Mouse (Mus musculus) neutrophil, adult 5-6 weeks (primary cell): Measurements from ENCODE around the gene Mrnip. TPM values are rescaled to one million over a fixed set of nuclear protein-coding genes. Genes with fewer than 3 reads are reported as not detected.

Source experiments
- ATAC-seq: fragments of 151-379, 151-347 bp; 2 replicates; pipeline ENCODE4 v1.8.0; 2017; ENCODE audit warnings: mild to moderate bottlenecking, moderate TSS enrichment; ENCODE audit not compliant: insufficient number of reproducible peaks, poor library complexity, low FRiP score, severe bottlenecking; ENCODE audit errors: extremely low read depth
- total RNA-seq: library from RNA; stranded (forward); fragments of 200-1000 nt; gene quantifications from 2 replicates; pipeline ENCODE4 v1.2.3, GENCODE M21; 2017

The Mrnip gene
- total RNA-seq, 1 experiment from 2014 or later: 2.9 TPM

GRCm38 (mm10) chr11:50155785-50156184 is 18.5 kb upstream of the Mrnip start:
- ATAC-seq: no peak

GRCm38 (mm10) chr11:50156725-50157258 is 17.5 kb upstream of the Mrnip start:
- ATAC-seq: no peak

DNA sequence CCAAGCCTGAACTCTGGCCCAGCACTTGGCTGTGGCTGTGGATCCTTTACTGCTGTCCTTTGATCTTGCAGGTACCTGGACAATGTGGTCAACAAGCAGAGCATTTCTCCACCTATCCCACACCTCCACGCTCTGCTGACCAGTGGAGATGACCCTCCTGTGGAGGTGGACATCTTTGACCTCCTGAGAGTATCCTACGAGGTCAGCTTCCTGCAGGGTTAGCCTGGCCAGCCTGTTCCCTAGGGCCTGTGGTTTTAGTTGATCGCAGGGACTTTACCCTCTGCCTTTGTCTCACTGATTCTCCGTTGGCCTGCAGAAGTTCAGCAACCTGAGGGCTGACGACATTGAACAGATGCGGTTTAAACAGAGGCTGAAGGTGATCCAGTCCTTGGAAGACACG is 15.9 kb upstream of the Mrnip start:
- ATAC-seq: no peak

DNA sequence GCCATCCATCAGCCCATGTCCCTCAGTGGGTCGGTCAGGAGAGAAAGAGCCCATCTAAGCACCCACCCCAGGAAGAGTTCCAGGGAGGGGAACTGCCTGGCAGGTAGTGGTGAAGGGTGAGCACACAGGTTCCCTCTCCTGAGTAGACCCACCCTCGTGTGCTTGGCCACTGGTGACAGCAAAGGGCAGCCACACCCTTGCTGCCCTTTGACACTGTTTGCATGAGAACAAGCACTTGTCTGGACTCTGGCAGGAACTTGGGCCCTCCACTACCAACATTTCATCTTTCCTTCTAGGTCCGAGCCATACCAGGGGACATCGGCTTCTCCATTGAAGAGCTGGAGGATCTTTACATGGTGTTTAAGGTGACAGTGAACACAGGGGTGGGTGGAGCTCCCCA is 14.9 kb upstream of the Mrnip start:
- no peak for ATAC-seq

GRCm38 (mm10) chr11:50161578-50162304 is 12.5 kb upstream of the Mrnip start:
- ATAC-seq: peak; percentile 67

DNA sequence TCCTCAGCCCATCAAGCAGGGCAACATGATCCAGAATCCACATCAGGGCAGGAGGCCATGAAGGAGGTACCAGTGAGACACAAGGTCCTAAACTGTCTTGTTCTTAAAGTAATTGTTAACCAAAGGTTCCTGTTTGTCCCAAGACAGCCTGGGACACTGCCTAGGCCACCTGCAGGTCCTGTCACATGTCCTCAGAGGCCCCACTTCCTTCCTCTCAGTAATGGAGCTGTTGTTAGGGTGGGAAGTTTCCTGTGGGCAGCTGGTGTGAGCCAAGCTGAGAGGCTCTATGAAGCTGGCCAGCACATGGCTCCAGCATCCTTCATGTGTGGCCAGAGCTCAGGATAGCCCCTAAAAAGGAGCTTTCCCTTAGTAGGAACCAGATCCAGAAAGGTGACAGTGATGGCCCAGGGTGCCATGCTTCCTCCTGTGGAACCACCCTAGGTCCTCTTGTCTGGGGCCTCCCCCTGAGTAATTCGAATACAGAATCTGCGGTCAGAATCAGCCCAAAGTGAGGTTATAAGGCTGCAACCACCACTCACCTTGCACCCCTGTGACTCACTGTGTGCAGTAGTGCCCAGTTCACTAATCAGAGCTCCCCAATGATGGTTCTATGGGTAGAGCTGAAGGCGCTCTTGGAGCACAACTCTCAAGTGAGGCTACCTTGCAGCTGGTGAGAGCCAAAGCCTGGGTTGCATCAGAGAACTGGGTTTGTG is 11.8 kb upstream of the Mrnip start:
- ATAC-seq: no peak

GRCm38 (mm10) chr11:50168352-50168751 is 5.9 kb upstream of the Mrnip start:
- ATAC-seq: no peak

- ATAC-seq: peak; percentile 99
Measured at GRCm38 (mm10) chr11:50174730-50175187, 515 bp downstream of the Mrnip start.

DNA sequence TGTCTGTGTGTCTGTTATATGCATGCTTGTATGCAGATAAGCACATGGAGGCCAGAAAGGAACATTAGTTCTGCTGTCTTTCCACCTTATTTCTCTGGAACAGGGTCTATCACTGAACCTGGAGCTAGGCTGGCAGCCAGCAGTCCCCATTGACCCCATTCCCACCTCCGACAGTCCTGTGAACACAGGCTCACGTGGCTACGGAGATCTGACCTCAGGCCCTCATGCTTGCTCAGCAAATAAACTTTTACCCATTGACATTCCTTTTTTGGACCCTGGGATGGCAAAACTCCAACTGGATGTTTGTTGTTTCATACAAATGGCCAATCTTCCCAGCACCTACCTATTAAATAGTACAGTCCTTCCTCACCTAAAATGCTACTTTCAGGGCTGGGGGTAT is 2.1 kb downstream of the Mrnip start:
- ATAC-seq: no peak

DNA sequence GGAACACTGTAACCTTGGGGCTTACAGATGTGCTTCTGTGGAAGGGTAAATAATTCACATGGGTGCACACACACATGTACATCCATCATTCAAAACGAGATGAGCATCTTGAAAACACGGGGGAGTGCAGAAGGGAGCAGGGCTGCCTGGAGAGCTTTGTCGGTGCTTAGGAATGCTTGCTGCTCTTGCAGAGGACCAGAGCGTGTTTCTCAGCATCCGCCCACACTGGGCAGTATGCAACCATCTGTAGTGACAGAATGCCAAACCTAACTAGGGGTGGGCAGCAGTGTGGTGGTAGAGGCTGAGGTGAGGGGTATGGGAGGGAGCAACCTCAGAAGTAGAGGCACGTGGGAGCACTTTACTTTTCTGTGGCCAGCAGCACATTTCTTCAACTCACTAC is 2.9 kb downstream of the Mrnip start:
- no peak for ATAC-seq

DNA sequence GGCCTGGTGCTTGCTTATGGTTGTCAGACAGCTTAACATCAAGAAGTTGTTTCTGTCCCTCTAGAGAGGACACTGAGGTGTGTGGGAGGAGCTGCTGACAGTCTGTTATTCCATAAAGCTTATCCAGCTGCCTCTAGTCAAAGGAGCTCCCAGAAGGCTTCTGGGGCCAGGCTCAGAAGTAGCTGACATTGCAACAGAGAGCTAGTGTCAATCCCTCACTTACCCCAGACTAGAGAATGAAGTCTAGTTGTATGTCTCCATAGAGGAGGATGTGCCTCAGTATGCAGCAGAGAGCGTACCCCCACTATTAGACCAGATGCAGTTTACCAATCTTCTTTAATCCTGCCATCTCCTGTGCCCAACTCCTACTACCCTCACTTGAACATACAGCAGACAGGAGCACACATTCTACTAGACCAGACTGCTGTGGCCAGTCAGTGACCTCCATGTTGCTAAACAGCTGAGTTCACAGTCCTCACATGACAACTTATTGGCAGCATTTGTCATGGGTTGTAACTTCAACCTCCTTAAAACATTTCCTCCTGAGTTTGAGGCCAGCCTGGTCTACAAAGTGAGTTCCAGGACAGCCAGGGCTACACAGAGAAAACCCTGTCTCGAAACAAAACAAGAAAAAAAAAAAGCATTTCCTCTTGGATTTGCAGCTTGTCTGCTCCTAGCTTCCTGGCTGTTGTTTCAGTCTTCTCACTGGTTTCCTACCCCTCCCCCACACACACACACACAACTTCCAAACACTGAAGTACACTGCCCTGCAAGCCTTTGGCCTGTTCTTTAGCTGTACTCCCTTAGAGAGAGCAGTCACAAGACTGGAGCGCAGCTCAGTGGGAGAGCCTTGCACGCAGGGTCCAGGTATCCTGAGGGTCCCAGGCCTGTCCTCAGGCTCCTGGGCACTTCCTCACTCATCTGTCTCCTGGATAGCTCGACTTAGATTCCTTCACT is 4.6 kb downstream of the Mrnip start:
- ATAC-seq: no peak

GRCm38 (mm10) chr11:50180478-50181231 is 6.4 kb downstream of the Mrnip start:
- ATAC-seq: no peak

DNA sequence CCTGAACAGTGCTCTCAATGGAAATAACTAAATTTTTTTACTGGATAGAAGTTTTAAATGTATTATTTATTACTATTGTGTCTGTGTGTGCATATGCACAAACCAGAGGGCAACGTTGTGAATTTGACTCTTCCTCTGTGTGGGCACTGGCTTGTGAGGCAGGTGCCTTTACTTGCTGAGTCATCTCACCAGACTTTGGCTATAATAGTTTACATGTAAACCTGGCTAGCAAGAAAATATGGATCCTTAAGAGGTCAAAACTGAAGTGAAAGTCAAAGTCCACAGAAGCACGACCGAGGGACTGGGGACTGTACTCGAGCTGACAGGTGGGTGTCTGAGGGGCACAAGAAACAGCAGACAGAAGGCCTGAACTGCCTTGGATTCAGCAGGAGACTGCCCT is 8.5 kb downstream of the Mrnip start:
- no peak for ATAC-seq

DNA sequence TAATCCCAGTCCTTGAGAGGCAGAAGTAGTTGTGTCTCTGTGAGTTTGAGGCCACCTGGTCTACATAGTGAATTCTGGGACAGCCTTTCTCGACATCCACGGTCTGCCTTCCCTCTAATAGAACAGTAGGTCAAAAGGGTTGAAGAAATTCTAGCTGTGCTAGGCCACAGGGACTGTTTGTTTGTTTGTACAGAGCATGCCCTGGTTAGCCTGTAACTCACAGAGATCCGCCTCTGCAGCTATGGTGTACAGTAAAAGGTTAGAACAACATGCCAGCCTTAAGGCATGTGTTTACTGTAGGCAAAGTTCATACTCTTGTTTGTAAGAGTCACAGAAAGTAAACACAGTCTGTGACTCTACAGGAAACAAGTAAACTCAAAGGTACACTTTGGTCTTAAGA is 10.5 kb downstream of the Mrnip start:
- ATAC-seq: no peak

- ATAC-seq: no peak
Measured at GRCm38 (mm10) chr11:50188682-50189081, 14.4 kb downstream of the Mrnip start.

DNA sequence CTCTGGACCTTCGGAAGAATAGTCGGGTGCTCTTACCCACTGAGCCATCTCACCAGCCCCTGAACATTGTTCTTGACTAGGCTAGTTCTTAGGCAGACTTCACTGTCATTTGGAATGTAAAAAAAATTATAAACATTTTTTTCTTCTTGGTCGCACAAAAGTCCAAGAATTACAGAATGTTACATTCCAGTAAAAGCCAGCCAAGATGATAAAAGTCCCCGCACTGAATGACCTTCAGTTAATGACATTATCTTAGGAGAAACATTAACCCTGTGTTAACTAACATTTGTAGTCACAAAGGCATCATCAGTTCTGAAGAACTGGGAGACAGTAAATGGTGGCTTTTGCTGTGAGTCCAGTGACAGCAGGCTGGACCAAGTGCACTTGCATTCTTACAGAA is 16.1 kb downstream of the Mrnip start:
- ATAC-seq: no peak

GRCm38 (mm10) chr11:50192278-50192677 is 18.0 kb downstream of the Mrnip start:
- ATAC-seq: no peak

DNA sequence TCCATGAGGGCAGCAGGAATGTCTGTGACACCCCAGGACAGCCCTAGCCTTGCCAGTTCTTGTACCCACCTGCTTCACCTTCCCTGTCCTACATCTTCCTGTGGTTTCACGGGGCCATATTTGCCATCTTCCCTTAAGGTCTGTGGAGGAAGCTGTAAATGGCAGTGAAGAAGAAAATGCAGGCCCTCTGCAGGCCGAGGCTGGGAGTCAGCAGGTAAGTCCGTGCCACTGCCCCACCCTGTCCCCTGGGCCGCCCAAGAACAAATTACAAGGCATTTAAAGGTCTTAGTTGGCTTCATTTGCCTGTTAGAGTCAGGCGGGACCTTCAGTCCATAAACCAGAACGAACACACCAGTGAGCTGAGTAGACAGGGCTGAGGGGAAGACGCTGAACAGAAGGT is 19.8 kb downstream of the Mrnip start:
- no peak for ATAC-seq

DNA sequence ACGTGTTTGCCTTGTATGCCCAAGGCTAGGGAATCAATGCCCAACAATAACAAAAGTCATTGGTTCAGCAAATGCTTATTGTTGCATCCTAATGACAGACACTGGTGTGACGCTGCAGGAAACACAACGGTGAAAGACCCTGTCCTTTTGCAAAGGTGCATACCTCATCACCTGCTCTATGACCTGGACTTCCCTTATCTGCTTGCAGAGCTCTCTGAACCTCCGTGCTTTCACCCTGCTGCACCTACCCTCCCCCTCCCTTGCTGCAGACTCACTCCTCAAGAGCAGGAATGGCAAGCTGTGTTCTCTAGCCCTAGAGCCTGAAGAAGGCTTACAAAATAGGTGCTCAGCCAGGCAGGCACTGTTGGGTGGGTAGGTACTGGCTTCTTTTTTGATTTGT is 20.5 kb downstream of the Mrnip start:
- ATAC-seq: no peak
